Mouse (Mus musculus): ENCODE results near the gene Calcb. TPM values are rescaled to one million over a fixed set of nuclear protein-coding genes. Genes with fewer than 3 reads are reported as not detected.

The Calcb gene
- not detected in 2 replicates for polyA plus RNA-seq (2012; rRNA removed; ENCODE audit: low replicate concordance)

GRCm38 (mm10) chr7:114718300-114718699 lies at the start of gene Calcb:
TSS of gene Calcb (plus strand) at chr7:114718643.

GRCm38 (mm10) chr7:114743022-114743780 lies 24.8 kb downstream of the Calcb start, which contains the start of gene Insc:
TSS of gene Insc (plus strand) at chr7:114743694.

Other genes starting within 250 kb of the Calcb start
- 0.81 and 0.86 TPM in 2 replicates for gene Cyp2r1, start 155.7 kb upstream of the Calcb start, polyA plus RNA-seq (2012; rRNA removed; ENCODE audit: low replicate concordance)
- gene Calca, start 82.3 kb upstream of the Calcb start, polyA plus RNA-seq (2012; rRNA removed; ENCODE audit: low replicate concordance), result 1.6 and 2.8 TPM in 2 replicates
- gene Insc, start 25.1 kb downstream of the Calcb start, polyA plus RNA-seq (2012; rRNA removed; ENCODE audit: low replicate concordance), result 0.89 and 0.92 TPM in 2 replicates

Data from subcutaneous adipose tissue, adult 2 months (tissue).